Mouse (Mus musculus) c-Kit-positive CD71-positive TER-119-negative erythroid progenitor cells, embryonic 14.5 days (primary cell): ENCODE data around the gene Orc1.
A peak's percentile ranks its signal among the peaks of the same experiment; 100 is the strongest.

Source experiments
- DNase-seq: peaks from one replicate; pipeline ENCODE4 v3.0.0-alpha.2; 2013; ENCODE audit warnings: low read depth

Orc1 gene

DNA sequence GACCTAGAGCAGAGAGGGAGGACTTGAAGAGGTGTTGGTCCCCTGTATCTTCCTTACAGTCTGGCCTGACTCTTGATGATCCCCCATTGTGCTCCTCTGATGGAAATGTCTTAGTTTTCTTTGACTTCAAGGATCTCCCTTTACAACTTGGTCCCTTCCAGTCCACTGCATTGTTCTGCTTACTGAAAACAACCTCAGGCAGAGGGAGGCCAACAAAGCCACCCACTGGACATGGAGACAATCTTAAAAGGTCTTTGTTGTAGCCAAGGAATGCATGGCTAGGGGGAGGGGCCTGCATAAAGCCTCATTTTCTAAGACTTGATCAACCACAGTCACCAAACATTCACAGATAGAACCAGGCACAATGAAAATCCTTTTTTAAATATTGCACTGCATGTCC is 55.9 kb downstream of the Orc1 start:
- DNase-seq = no peak

DNA sequence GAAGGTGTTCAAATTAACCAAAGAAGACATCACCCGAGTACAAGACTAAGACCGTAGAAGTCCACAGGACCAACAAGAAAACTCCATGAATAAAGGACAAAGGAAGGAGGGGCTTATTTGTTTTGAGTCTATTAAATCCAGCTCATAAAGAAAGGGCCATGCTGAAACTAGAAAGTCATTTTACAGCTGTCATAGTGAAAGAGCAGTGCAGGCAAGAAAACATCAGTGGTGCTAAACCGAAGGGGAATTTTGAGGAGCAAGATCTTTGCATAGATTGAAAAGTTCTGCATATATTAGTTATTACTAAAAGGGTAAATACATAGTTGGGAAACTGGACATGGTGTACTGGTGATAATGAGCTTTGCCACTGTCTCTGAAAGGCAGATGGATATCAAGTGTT is 58.5 kb downstream of the Orc1 start:
- DNase-seq = no peak

DNA sequence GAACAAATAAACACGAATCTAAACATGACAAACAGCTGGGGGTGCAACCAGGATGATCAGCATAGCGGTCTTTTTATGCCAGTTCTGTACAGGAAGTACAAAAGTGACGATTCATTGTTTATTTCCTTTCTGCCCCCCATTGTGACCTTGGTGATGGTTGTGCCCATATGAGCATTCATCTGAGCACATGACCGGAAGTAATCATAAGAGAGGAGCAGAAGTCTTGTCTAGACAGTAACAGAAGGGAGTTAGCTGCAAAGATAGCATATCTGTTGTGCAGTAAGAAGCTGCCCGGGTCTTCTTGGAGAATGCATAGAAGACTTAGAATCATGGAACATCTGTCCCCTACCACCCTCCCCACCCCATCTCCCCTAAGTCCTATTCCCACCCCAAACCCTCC is 59.5 kb downstream of the Orc1 start:
- DNase-seq = no peak

DNA sequence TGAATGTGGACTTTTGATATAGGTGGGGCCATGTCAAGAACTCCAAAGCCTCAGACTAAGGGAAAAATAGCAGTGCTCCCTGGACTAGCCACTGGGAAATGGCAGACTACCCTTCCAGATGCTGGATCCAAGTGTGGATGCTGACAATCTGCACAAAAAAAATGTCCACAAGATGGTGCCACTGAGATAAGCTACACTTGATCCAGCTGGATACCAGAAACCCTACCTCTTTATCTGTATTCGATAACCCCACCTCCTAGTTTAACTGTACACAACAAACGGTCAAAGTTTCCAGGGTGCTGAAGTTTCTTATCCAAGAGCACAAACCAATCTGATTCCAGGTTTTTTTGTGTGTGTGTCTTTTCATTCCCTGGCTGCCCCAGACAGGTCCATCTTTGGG is 85.2 kb downstream of the Orc1 start:
- peak; percentile 7 for DNase-seq
